Mouse (Mus musculus) urinary bladder, postnatal 14 days (tissue): ENCODE measurements around the gene Gm45711.

Experiments
- DNase-seq: peaks from one replicate; pipeline ENCODE4 v3.0.0; 2021; ENCODE audit warnings: low spot score

Gm45711 gene

GRCm38 (mm10) chr8:104242038-104242644, 67.7 kb downstream of the Gm45711 start:
- DNase-seq = no peak

DNA sequence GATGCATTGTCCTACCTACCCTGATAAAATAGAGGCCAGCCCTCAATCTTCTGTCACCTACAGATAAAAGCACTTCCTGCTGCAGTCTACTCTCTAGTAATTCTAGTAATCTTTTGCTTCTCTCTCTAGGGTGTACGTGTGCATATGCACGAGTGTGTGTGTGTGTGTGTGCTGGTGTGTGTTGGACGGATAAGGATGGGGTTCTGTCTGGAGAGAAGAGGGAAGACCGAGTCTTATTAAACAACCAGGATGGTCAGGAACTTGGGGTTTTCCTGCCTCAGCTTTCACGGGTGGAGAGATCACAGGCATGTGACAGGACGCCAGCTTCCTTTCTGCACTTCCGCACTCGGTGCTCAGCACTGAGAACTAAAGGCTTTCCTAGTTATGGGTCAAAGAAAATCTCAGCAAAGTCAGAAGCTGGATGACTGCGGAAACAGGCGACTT, 70.4 kb downstream of the Gm45711 start:
- no peak for DNase-seq

DNA sequence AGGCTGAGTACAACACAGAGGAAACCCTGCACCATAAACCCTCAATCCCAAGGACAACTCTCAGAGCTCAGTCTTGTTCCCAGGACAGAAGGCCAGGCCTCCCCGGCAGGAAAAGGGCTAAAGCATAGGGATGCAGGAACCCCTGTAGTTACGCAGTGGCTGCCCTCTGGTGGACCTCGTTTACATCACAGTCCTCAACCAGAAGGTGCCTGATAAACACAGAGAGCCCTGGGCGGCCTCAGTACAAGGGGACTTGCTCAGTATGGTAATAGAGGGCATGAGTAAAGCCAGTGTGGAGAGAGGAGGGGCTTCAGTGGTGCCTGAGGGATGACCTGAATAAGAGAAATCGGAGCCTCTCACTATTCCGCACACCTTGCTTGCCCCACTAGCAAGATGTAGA, 75.3 kb downstream of the Gm45711 start:
- DNase-seq = no peak

- DNase-seq = no peak
Observed at GRCm38 (mm10) chr8:104232919-104233318, 77.0 kb downstream of the Gm45711 start.

DNA sequence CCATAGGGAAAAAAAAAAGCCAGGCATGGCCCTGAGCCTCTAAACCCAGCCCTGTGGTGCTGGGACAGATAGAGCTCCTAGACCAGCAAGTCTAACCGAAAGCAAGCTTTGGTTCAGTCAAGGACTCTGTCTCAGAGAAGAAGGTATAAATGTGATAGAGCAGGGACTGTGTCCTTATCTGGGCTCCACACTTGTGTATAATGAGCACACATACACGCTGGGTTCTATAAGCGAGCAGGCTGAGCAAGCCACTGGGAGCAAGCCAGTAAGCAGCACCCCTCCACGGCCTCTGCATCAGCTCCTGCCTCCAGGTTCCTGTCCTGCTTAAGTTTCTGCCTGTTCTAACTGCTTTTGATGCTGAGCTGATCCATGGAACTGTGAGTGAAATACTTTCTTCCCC, 77.8 kb downstream of the Gm45711 start:
- no peak for DNase-seq
